Mouse (Mus musculus): ENCODE results near the gene Mtus2. TPM values are rescaled to one million over a fixed set of nuclear protein-coding genes. Genes with fewer than 3 reads are reported as not detected.
A peak's percentile ranks its signal among the peaks of the same experiment; 100 is the strongest.

Gene Mtus2
- total RNA-seq, 2 experiments from 2014 or later: 2.5 to 2.7 TPM

DNA sequence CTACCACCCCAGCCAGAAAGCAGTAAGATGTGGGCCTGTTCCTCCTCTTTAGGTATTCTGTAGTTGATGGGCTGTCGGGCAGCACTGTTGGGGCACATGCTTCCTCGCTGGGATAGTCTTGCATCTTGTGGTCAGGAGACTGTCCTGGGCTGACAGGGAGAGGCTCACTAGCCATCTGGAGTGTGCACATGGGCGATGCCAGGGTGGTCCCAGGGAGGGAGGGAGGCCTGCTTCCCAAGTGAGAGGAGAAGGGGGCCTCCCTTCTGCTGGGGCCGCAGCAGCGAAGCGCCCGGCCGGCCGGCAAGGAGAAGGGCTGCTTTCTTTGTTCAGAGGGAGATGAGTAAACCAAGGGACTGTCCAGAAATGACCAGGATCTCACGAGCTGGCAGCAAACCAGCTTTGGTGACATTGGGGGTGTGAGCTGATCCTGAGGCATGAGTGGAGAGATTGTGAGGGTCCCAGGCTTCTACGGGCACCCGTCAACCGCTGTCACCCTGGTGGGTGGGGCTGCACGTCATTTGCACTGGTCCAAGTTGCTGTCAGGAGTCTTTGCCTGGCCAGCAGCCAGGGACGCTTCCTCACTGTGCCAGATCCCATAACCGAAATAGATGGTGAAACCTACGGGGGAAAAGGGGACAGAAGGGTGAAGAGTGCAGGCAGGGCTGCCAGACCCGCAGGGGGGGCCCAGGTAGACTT lies 375.0 kb downstream of the Mtus2 start:
- no peak for DNase-seq (ENCODE audit: low spot score in 2 of 2)

- peak; percentile 58 to 72 for DNase-seq (ENCODE audit: low spot score in 2 of 2)
These were observed 375.5 kb downstream of the Mtus2 start for GRCm38 (mm10) chr5:148332622-148332974.

DNA sequence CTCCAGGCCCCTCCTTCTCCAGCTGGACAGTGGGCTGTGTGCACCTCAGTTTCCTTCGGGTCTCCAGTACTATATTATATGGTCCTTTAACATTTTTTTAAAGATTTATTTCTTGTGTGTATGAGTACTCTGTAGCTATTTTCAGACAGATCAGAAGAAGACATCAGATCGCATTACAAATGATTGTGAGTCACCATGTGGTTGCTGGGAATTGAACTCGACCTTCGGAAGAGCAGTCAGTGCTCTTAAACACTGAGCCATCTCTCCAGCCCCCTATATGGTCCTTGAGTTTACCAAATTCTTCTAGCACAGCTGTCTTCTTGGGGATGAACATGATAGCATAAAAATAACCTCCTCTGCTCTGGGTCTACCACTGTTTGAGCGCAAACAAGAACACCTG lies 382.0 kb downstream of the Mtus2 start:
- no peak for DNase-seq (ENCODE audit: low spot score in 2 of 2)

- DNase-seq (ENCODE audit: low spot score in 2 of 2): no peak
These were observed 385.1 kb downstream of the Mtus2 start for GRCm38 (mm10) chr5:148342061-148342741.

- no peak for DNase-seq (ENCODE audit: low spot score in 2 of 2)
These were observed 387.3 kb downstream of the Mtus2 start for GRCm38 (mm10) chr5:148344374-148344773.

GRCm38 (mm10) chr5:148346543-148346942 lies 389.4 kb downstream of the Mtus2 start:
- no peak for DNase-seq (ENCODE audit: low spot score in 2 of 2)

DNA sequence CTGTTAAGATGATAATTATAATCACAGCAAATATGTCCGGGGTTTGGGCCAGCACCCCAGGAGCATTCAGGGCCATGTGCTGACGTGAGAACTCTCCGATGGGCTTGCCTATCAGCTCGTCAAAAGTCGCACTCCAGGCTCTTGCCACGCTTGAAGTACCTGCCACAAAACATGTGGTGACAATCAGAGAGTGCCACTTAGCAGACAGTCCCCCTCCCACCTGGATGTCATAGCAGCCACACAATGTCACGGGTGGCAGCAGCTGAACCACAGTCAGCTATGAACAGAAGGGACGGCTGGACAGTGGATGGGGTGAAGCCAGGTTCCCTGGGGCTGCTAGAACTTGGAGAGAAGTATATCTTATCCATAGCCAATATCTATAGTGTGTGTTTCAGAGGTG lies 391.0 kb downstream of the Mtus2 start:
- DNase-seq (ENCODE audit: low spot score in 2 of 2): no peak

- DNase-seq (ENCODE audit: low spot score in 2 of 2): no peak
These were observed 392.3 kb downstream of the Mtus2 start for GRCm38 (mm10) chr5:148349327-148350011.

GRCm38 (mm10) chr5:148353429-148353828 lies 396.3 kb downstream of the Mtus2 start:
- DNase-seq (ENCODE audit: low spot score in 2 of 2): no peak

DNA sequence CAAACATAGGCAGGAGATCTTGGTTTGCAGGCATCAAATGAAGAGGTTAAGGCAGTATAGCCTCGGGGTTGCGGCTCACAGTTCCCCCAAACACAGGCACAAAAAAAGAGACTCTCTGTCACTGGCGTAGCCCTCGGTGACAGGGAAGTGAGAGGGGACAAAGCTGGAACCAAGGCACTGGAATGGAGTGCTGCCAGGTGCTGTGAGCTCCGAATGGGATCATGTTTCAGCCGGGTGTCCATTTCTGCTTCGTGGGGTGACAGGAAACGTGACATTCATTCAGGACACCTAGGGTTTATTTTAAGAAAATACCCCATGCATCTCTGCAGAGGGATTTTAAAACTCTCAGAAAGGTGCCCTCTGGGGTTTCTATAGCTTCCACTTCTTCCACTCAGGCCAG lies 397.4 kb downstream of the Mtus2 start:
- no peak for DNase-seq (ENCODE audit: low spot score in 2 of 2)

- DNase-seq (ENCODE audit: low spot score in 2 of 2): no peak
These were observed 398.7 kb downstream of the Mtus2 start for GRCm38 (mm10) chr5:148355822-148356221.

- DNase-seq (ENCODE audit: low spot score in 2 of 2): no peak
These were observed 400.0 kb downstream of the Mtus2 start for GRCm38 (mm10) chr5:148357168-148357567.

DNA sequence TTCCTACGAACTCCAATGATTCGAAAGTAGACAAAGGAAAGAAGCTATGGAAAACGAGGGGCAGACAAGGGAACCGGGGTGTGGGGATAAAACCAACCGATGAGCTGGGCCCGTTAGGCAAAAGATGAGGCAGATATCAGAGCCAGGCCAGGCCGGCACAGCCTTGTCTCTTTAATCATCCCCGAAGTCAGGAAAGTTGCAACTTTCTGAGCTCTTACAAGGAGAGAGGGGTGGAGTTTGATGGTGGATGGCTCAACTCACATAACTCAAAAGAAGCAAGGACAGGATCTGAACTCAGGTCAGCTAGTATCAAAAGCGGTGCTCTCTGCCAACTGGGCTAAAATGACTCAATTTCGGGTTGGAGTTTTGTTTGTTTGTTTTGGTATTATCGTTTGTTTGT lies 402.0 kb downstream of the Mtus2 start:
- DNase-seq (ENCODE audit: low spot score in 2 of 2): no peak

DNA sequence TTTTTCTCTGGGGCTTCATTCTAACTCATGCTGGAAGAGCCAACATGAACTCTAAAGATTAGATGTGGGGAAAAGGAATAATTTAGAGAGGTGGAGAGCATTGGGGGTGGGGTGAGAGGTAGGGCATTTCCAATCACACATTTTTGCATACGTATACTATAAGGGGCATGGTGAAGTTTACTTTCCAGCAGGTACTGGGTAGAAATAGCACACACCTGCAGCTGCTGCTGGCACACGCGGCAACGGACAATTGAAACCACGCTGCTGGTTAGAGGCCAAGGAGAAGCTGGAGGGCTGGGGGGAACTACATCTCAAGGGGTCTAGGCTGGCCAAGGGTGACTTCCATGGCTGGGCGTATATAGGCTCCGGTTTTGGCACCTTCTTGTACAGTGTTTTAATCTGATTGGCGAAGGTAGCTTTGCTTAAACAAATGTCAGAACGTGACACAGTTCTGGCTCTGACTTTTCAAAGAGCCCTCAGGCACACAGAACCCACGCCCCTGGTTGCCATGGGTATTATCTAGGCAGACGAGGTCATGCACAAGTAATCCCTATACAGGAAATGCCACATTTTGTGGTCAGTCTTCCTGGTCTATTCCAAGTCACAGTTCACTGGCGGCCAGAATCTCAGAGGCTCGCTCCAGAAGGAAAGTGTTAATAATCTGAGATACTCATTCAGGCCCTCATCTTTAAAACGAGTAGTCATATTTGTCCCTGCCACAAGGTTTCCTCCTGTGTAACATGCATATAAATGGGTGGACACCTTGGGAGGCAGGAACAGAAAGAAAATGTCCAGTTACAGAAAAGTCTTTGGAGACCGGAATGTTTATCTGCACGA lies 404.0 kb downstream of the Mtus2 start:
- no peak for DNase-seq (ENCODE audit: low spot score in 2 of 2)

DNA sequence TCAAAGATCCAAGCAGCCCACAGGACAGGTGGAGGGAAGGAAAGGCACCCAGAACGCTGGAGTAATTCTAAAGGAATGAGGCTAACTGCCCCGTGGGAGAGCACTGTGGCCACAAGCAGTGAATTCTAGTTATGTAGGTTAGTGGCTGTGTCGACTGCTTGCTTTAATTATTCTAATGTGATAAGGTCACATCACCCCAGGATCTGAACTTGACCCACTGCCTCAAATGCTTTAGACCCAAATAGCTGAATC lies 404.6 kb downstream of the Mtus2 start:
- DNase-seq (ENCODE audit: low spot score in 2 of 2): no peak

GRCm38 (mm10) chr5:148362296-148362695 lies 405.2 kb downstream of the Mtus2 start:
- no peak for DNase-seq (ENCODE audit: low spot score in 2 of 2)

GRCm38 (mm10) chr5:148363441-148364113 lies 406.5 kb downstream of the Mtus2 start:
- DNase-seq (ENCODE audit: low spot score in 2 of 2): no peak

Measured in adrenal gland, adult 18-20 months (tissue).